Mouse (Mus musculus): ENCODE measurements around the gene Plagl1.

Plagl1 gene

DNA sequence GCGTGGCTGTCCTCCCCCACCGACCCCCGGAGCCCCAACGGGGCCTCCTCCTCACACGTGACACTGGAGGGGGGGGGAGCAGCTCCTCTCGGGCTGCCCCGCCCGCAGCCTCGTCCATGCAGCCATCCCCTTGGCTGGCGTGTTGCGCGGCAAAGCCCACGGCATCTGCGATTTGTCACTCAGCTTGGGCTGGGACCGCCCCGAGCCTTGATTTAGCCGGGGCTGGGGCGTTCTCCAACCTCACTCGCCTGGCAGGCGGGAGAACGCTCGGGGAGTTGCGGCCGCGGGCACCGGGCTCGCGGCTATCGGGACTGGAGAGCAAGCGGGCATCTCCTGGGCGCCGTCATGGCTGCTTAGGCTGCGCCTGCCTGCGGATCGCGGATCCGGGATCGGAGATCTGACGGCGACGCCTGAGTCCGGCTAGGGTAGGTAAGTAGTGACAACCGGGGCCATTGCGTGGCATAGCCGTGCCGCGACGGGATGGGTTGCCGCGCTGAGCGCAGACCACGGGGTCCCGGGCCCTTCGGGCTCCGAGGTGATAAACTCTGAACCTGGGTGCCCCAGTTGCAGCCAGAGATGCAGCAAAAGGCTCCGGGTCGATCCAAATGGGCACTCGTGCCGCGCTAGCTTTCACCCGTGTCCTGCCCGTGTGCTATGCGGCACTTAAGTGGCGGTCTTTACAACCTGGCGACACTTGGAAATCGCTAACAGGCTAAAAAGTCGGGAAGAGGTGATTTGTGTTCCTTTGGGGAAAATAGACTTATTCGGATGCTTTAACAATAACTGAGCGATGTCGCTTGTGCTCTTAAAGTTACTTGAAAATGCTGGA lies 30.5 kb downstream of the Plagl1 start:
- DNase-seq (ENCODE audit: low spot score): peak; percentile 23

DNA sequence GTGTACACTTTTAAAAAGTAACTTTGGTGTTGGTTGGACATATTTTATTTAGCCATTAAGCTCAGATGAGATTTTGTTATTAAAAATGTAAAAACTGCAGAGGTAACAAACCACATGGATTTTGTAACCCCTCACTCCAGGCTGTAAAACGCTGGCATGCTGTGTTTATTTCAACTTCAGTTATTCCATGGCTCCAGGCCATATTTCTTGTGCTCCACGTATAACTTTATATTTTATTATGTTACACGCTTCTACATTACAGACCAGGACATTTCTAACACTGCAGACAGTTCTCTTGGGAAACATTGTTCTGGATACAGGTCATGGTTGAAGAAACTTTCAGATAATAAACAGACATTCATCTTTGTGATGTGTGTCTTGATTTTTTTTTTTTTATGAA lies 32.7 kb downstream of the Plagl1 start:
- DNase-seq (ENCODE audit: low spot score): no peak

DNA sequence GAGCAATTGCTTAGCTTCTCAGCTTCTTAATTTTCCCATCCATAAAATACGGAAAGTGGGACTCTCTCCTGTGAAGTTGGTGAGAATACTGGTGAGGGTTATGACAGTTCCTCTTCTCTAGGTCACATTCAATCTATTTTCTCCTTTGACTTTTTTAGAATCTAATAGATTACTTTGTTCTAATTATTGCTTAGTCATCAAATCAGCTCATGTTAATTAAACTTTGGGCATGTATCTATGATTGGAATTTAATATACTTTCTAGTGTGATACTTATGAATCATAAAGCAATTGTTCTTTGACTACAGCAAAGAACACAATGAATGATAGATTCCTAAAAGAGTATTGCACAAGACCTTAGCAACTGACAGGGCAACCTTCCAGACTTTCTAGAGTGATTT lies 38.6 kb downstream of the Plagl1 start:
- no peak for DNase-seq (ENCODE audit: low spot score)

DNA sequence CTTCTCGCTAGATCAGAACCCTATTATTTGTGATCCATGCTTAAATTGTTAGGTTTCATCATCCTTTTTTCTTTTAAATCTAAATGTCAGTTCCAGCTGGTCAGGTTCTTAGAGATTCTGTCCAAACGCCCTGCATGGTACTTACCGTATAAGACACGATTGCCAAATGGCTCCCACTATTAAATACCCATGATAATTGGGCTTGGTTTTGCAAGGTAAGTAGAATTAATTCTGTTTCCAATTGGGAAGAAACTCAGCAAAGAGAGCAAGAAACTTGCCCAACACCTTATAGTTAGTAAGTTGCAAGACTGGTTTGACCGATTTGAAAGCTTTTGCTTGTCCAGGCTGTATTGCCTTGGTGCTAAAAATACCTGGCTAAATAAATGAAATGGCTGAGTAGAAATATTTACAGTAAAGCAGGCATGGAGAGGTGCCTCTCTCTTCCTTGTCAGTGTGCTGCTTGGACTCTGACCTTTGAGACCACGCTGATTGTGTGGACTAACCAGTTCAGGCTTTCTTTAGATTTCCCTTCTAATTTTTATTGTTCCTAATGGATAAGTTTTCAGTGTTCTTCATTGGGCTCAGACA lies 39.9 kb downstream of the Plagl1 start:
- DNase-seq (ENCODE audit: low spot score): no peak

DNA sequence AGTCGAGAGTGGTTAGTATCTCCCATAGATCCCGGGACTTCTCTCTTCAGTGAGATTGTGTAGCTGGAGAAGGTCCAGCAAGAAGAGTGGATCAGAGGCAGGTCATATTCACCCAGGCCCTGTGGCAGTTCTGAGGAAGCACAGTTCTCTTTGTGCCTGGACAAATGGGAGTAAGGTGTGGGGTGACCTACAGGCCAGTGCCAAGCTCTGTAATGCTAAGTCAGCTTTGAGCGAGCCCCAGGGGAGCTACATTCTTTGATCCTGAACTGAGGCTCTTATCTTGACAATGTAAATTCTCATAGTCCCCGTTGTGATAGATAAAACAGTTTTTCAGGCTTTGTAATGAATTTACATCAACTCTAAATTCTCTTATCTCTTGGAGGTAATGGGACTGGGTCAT lies 42.1 kb downstream of the Plagl1 start:
- DNase-seq (ENCODE audit: low spot score): no peak

DNA sequence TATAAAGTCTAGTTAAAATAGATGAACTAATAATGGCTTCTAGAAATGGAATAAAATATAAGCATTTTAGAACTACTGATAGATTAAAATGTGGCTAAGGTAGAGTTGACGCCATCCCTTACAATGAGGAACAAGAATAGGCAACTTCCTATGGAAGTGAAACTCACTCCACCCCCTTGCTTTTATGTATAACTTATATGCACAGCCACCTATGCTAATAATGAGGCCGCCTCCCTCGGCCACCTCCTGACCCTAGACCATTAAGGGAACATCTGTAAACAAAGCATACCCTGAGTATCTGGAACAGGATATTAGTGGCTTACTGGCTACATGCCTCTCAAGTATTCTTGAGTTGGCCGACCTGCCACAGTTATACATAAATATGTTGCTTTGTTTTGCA lies 43.5 kb downstream of the Plagl1 start:
- no peak for DNase-seq (ENCODE audit: low spot score)

DNA sequence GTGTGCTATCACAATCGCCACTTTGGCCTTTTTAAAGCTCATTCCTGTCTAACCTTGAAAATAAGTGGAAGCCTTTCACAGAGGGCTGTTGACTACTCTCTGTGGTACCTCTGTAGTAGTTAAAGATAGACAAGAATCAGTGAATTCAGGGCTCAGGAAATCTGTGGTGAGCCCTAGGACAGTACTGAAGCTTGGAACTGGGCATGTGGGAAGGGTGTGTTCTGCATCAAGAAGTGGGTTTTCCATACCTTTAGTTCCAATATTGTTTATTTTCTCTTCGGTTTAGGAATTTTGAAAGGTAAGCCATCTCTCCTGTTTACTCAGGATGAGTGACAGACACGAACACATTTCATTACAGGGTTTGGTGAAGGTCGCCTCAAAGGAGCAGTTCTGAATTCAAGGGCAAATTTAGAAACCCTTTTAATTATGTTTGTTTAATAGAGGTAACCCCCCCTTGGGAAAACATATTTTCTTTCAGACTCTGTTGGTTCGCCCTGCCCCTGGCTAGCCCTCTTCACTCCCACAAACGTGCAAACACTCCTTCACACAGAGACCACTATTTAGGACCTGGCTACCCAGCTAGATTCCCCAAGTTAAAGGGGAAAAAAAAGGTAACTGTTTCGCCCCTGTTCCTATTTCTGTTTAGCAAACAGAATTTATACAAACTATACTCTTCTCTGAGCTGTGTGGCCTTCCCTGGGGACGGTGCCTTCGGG lies 46.8 kb downstream of the Plagl1 start:
- DNase-seq (ENCODE audit: low spot score): no peak

DNA sequence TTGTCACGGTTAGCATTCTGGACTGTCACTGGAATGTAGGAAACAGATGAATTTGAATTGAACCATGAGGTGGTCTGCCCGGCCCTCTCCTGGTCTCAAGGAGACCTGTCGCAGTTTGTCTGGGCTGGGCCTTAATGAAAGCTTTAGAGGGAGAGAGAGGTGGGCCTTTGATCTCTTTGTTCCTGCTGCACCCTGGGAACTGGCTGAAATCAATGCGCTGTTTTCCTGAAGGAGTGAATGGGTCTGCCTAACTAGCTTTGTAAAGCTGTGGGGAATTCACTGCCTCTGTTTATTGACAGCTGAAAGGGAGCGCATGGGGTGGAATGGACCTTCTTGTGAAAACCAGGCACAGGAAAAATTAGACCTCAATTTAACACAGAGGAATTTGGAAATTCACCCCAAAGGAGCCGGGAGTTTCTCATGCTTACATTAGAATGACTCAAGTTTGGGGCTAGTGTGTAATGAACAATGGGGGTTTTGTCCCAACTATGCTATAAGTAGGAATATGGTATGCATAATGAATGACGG lies 47.8 kb downstream of the Plagl1 start:
- no peak for DNase-seq (ENCODE audit: low spot score)

DNA sequence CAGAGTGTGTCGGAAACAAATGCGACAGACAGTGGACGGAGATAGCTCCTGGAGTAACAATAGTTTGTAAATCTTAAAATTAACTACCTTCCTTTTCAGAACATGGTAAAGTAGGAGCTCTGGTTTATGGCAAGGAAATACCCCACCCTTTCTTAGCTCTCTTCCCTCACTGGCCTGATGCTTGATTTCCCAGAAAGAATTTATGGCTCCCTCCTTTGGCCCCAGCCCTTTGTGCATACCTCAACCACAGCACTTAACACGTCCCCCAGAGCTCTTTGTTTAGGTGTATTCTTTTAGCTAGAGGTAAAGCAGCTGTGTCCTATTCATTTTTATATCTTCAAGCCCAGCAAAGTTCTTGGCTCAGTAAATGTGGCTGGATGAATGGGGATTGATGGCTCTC lies 48.5 kb downstream of the Plagl1 start:
- DNase-seq (ENCODE audit: low spot score): no peak

DNA sequence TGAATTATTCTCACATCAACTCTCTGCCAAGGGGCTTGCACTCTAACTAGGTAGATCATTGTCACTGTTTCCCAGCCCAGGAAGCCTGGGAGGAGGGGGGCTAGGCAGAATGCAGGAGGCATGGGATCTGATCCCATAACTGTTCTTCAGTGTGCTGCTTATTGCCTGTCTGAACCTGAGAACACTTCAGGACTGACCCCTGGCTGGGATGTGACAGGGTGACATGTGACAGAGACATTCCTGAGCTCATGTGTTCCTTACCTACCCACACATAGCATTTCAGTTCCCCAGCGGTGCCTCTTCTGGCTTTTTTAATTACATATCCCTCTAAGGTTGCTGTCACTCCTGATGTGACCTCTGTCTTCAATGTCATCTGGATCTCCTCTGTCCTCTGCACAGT lies 49.5 kb downstream of the Plagl1 start:
- no peak for DNase-seq (ENCODE audit: low spot score)

DNA sequence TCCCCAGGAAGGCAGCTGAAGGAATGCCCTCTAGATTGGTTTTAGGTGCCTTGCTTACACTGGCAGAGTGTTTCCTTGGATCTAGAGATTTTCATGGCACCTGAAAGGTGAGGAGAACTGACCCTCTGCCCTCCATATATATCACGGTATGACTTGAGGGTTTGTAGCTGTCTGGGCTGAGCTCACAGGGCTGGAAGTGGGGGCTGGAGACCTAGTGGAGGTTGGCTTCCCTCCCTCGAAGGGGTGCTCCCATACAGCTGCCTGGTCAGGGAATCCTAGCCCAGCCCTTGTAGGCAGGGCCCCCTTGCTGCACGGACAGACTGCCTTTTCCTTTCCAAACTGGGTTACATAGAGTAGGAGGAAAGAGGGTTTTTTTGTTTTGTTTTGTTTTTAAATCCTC lies 52.5 kb downstream of the Plagl1 start:
- DNase-seq (ENCODE audit: low spot score): no peak

DNA sequence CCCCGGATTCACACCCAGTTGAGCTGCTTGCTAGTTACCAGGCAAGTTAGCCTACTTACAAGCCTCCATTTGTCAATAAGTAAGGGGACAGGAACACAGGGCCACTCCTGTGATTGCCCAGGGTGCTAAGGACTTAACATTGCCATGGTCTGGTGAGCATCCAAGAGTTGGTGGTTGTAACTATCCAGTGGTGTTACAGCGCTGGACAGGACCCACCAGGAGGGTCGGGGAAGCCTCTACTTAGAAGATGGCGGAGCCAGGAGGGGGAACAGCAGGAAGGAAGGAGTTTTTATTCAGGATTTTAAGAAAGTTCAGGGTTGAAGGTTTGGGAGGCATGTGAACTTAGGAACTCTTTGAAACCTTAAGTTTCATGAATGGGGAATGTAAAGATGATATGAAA lies 53.3 kb downstream of the Plagl1 start:
- DNase-seq (ENCODE audit: low spot score): no peak

DNA sequence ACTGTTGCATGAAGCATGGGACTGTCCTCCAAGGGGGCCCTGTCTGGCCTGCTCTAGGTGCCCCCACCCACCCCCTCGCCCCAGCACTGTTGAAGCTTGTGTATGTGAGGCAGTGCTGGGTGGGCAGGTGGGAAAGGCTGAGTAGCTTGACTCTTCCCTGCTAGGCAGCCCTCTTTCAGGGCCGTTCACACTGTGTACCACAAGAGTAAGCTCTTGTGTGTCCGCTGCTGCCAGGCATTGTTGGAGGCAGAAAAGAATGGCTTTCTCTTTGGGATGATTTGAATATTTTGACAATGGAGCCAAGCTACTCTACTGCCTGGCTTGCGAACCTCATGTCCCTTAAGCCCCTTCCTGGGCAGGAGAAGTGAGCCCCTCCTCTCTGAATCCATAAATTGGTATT lies 54.7 kb downstream of the Plagl1 start:
- no peak for DNase-seq (ENCODE audit: low spot score)

DNA sequence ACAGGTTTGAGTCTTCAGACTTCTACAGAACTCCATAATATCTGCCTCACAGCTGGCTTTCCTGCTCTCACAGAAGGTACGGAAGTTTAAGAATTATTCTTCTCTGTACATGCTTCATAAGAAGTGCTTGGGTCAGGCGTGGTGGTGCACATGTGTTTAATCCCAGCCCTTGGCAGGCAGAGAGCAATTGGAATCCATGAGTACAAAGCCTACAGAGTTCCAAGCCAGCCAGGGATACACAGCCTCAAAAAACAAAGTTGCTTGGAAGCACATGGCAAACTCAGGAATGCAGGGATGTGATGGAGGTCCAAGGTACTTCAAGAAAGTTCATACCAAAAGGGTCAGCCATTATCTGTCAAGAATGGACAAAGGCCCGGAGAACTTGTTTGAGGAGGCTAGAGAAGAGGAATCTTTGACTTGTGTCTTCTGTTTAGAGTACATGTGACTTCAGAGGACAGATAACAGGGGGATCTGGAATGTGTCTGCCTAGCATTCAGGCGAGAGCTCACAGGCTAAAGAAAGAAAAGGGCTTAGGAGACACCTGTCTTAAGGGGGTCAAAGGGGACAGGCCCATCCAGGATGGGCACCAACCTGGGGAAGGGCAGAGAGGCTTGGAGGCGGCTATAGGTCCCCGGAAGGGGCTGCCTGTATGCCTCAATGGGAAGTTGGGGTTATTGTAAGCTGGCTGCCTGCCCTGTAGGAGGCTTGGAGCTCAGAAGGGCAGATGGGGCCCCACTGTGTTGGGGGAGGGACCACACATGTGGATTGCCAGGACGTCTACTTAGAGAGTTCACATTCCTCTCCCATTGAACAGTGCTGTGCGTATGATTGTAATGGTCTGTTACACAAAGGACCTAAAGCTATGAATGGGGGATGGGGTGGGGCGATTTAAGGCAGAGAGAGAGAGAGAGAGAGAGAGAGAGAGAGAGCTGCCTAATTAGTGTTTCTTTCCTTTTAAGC lies 56.7 kb downstream of the Plagl1 start:
- no peak for DNase-seq (ENCODE audit: low spot score)

DNA sequence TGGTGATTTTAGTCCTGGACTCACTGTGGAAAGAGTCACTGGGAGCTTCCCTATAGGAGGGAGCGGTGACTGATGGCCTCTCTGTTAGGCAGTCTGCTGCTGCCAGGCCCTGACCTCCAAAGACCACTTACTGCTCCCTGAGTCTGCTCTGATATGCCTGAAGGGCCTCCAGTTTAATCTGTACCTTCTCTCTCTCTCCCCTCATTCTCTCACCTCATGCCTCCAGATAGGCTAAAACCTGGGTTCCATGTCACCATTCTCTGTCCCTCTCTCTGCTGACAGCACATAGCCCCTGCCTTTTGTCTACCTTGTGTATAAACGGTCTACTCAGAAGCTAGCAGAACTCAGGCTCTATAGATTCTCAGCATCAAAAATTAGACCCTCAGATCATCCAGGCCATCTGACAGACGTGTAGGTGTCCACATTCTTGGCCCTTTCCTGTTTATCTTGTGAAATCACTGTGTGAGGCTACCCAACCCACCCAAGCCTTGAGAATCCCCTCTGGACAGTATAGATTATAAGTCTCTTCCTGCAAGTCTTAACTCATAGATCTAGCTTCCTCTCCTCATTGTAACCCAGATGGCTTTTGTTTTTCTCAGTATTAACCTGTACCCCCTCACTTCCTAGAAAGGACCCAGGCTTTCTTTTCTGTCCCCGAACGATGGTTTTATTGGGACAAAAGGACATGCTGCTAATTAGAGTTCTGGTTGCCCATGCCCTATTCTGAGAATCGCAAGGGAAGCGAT lies 57.9 kb downstream of the Plagl1 start:
- no peak for DNase-seq (ENCODE audit: low spot score)

DNA sequence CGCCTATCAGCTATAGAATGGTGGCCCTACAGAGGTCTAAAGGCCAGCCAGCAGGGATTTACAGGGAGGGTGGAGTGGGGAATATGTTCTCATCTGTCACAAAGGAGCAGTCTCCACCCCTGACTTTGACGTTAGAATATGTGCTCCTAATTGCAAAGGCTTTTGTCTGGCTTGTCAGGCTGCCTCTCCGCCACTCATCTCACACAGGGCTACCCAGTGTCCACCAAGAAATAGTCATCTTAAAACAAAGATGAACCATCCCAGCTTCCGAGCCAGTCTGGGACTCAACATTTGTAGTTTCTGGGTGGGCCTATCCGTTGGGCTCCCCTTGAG lies 58.4 kb downstream of the Plagl1 start:
- no peak for DNase-seq (ENCODE audit: low spot score)

DNA sequence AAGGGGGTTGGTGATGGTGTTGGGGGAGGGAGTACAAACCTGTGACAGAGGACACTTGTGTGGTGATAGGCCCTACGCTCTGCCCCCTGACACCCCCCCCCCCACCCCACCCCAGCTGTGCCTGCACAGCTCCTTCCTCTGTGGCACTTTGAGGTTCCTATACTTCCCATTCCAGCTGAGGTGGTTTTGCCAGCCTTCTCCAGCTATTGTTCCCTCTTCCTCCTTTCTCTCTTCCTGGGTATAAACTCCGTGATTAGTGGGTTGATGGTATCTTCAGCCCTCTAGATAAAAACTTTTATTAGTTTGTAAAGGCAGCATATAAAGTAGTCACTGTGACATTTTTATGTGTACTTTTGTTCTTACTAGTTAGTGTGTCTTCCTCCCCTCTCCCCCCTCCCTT lies 59.0 kb downstream of the Plagl1 start:
- no peak for DNase-seq (ENCODE audit: low spot score)

DNA sequence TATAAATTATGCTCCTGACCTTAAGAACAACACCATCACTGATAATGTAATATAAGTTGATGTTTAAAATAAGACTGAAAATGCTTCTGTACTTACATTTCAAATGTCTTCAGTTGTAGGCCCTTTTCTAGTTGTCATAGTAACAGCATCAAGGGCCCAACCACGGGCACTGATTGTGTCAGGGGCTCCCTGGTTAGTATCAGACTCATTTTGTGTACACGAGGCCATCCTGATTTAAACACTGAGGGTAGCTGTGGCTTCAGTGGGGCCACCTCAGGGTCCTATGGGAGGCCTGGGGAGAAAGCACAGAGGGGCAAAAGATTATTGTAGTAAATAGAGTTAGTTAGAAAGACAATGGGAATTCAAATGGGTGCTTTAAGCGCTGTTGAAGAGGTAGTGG lies 65.5 kb downstream of the Plagl1 start:
- no peak for DNase-seq (ENCODE audit: low spot score)

DNA sequence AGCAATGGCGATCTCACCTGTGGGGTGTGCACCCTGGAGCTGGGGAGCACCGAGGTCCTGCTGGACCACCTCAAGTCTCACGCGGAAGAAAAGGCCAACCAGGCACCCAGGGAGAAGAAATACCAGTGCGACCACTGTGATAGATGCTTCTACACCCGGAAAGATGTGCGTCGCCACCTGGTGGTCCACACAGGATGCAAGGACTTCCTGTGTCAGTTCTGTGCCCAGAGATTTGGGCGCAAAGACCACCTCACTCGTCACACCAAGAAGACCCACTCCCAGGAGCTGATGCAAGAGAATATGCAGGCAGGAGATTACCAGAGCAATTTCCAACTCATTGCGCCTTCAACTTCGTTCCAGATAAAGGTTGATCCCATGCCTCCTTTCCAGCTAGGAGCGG lies 67.0 kb downstream of the Plagl1 start:
- no peak for DNase-seq (ENCODE audit: low spot score)

DNA sequence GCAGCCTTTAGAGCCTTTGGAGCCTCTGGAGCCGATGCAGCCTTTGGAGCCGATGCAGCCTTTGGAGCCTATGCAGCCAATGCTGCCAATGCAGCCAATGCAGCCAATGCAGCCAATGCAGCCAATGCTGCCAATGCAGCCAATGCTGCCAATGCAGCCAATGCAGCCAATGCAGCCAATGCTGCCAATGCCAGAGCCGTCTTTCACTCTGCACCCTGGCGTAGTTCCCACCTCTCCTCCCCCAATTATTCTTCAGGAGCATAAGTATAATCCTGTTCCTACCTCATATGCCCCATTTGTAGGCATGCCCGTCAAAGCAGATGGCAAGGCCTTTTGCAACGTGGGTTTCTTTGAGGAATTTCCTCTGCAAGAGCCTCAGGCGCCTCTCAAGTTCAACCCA lies 67.6 kb downstream of the Plagl1 start:
- no peak for DNase-seq (ENCODE audit: low spot score)

DNA sequence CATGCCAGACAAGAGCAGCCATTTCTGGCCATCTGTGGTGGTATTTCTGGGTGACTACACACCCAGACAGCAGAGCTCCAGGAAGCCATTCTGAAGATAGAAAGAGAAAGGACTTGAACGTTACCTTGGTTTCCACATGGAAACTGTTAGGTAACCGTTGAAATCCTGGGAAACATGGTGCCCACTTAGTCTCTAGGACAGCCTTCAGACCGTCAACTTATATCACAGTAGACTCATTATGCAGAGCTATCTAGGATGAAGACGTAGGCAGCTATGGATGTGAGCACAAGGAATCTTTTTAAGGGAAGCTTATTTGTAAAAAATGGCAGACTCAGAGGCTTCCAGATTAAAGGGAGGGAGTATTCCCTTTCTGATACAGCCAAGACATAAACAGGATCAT lies 73.5 kb downstream of the Plagl1 start:
- DNase-seq (ENCODE audit: low spot score): no peak
